Mouse (Mus musculus): ENCODE data around the gene Ccdc141. TPM values are rescaled to one million over a fixed set of nuclear protein-coding genes. Genes with fewer than 3 reads are reported as not detected.

Gene Ccdc141
- polyA plus RNA-seq, 1 experiment, result 3.8 TPM

GRCm38 (mm10) chr2:77126939-77127338 is 43.5 kb downstream of the Ccdc141 start:
- no peak overlapping the region for H3K27ac ChIP-seq (ENCODE audit: control insufficient read depth, insufficient read depth, low read length)
- no peaks in the 10 kb centered on the region for H3K4me1 ChIP-seq (replicated peaks; ENCODE audit: control insufficient read depth, insufficient read depth, low read length)
- no peaks in the 10 kb centered on the region for H3K36me3 ChIP-seq (ENCODE audit: control insufficient read depth, insufficient read depth, low read length)
- no peak overlapping the region for H3K4me3 ChIP-seq (ENCODE audit: control insufficient read depth, insufficient read depth, low read length)
- DNase-seq, result no peak
- TF ChIP-seq POLR2A (IDR thresholded peaks at IDR 0.05; ENCODE audit: control insufficient read depth, extremely low read depth, insufficient read depth, low read length, poor library complexity), result no peak
- no peak for TF ChIP-seq CTCF (IDR thresholded peaks at IDR 0.05; ENCODE audit: borderline replicate concordance, control insufficient read depth, extremely low read depth, insufficient read depth, low read length, poor library complexity)
- WGBS, result 94% methylated on average over 1 of the region's 1 CpGs
- H3K27me3 ChIP-seq (ENCODE audit: control insufficient read depth, insufficient read depth, low read length), result no peaks in the 10 kb centered on the region

GRCm38 (mm10) chr2:77118102-77118501 is 52.3 kb downstream of the Ccdc141 start:
- no peak overlapping the region for H3K27ac ChIP-seq (ENCODE audit: control insufficient read depth, insufficient read depth, low read length)
- H3K36me3 ChIP-seq (ENCODE audit: control insufficient read depth, insufficient read depth, low read length), result no peaks in the 10 kb centered on the region
- no peaks in the 10 kb centered on the region for H3K27me3 ChIP-seq (ENCODE audit: control insufficient read depth, insufficient read depth, low read length)
- TF ChIP-seq POLR2A (IDR thresholded peaks at IDR 0.05; ENCODE audit: control insufficient read depth, extremely low read depth, insufficient read depth, low read length, poor library complexity), result no peak
- DNase-seq, result no peak
- no peaks in the 10 kb centered on the region for H3K4me1 ChIP-seq (replicated peaks; ENCODE audit: control insufficient read depth, insufficient read depth, low read length)
- no peak overlapping the region for H3K4me3 ChIP-seq (ENCODE audit: control insufficient read depth, insufficient read depth, low read length)
- WGBS, result 51% methylated on average over 6 of the region's 6 CpGs

GRCm38 (mm10) chr2:77114335-77114734 is 56.1 kb downstream of the Ccdc141 start:
- Histone ChIP-seq H3K27ac (ENCODE audit: control insufficient read depth, insufficient read depth, low read length) (no peak overlapping the region), H3K4me3 (ENCODE audit: control insufficient read depth, insufficient read depth, low read length) (no peak overlapping the region), H3K36me3 (ENCODE audit: control insufficient read depth, insufficient read depth, low read length) (no peaks in the 10 kb centered on the region), H3K4me1 (replicated peaks; ENCODE audit: control insufficient read depth, insufficient read depth, low read length) (no peaks in the 10 kb centered on the region), H3K27me3 (ENCODE audit: control insufficient read depth, insufficient read depth, low read length) (no peaks in the 10 kb centered on the region)
- 94% methylated on average over 2 of the region's 2 CpGs for WGBS
- TF ChIP-seq CTCF (IDR thresholded peaks at IDR 0.05; ENCODE audit: borderline replicate concordance, control insufficient read depth, extremely low read depth, insufficient read depth, low read length, poor library complexity) (no peak), POLR2A (IDR thresholded peaks at IDR 0.05; ENCODE audit: control insufficient read depth, extremely low read depth, insufficient read depth, low read length, poor library complexity) (no peak)
- DNase-seq, result no peak

- DNase-seq, result no peak
- Histone ChIP-seq H3K27me3 (ENCODE audit: control insufficient read depth, insufficient read depth, low read length) (no peaks in the 10 kb centered on the region), H3K27ac (ENCODE audit: control insufficient read depth, insufficient read depth, low read length) (no peak overlapping the region), H3K4me1 (replicated peaks; ENCODE audit: control insufficient read depth, insufficient read depth, low read length) (no peaks in the 10 kb centered on the region), H3K36me3 (ENCODE audit: control insufficient read depth, insufficient read depth, low read length) (no peaks in the 10 kb centered on the region), H3K4me3 (ENCODE audit: control insufficient read depth, insufficient read depth, low read length) (no peak overlapping the region)
- TF ChIP-seq CTCF (IDR thresholded peaks at IDR 0.05; ENCODE audit: borderline replicate concordance, control insufficient read depth, extremely low read depth, insufficient read depth, low read length, poor library complexity), result no peak
- 90% methylated on average over 8 of the region's 8 CpGs for WGBS
Measured at GRCm38 (mm10) chr2:77113867-77114266, 56.6 kb downstream of the Ccdc141 start.

GRCm38 (mm10) chr2:77113026-77113425 is 57.4 kb downstream of the Ccdc141 start:
- 95% methylated on average over 5 of the region's 5 CpGs for WGBS
- TF ChIP-seq CTCF (IDR thresholded peaks at IDR 0.05; ENCODE audit: borderline replicate concordance, control insufficient read depth, extremely low read depth, insufficient read depth, low read length, poor library complexity), result no peak
- H3K27ac ChIP-seq (ENCODE audit: control insufficient read depth, insufficient read depth, low read length), result no peak overlapping the region

GRCm38 (mm10) chr2:77111095-77111494 is 59.3 kb downstream of the Ccdc141 start:
- Histone ChIP-seq H3K4me1 (replicated peaks; ENCODE audit: control insufficient read depth, insufficient read depth, low read length) (no peaks in the 10 kb centered on the region), H3K36me3 (ENCODE audit: control insufficient read depth, insufficient read depth, low read length) (no peaks in the 10 kb centered on the region), H3K27me3 (ENCODE audit: control insufficient read depth, insufficient read depth, low read length) (no peaks in the 10 kb centered on the region), H3K27ac (ENCODE audit: control insufficient read depth, insufficient read depth, low read length) (no peak overlapping the region), H3K4me3 (ENCODE audit: control insufficient read depth, insufficient read depth, low read length) (no peak overlapping the region)
- no peak for TF ChIP-seq POLR2A (IDR thresholded peaks at IDR 0.05; ENCODE audit: control insufficient read depth, extremely low read depth, insufficient read depth, low read length, poor library complexity)
- no peak for TF ChIP-seq CTCF (IDR thresholded peaks at IDR 0.05; ENCODE audit: borderline replicate concordance, control insufficient read depth, extremely low read depth, insufficient read depth, low read length, poor library complexity)
- no peak for DNase-seq
- 93% methylated on average over 2 of the region's 2 CpGs for WGBS

More at GRCm38 (mm10) chr2:77113026-77113425, 57.4 kb downstream of the Ccdc141 start:
- Histone ChIP-seq H3K4me3 (ENCODE audit: control insufficient read depth, insufficient read depth, low read length) (no peak overlapping the region), H3K4me1 (replicated peaks; ENCODE audit: control insufficient read depth, insufficient read depth, low read length) (no peaks in the 10 kb centered on the region), H3K36me3 (ENCODE audit: control insufficient read depth, insufficient read depth, low read length) (no peaks in the 10 kb centered on the region), H3K27me3 (ENCODE audit: control insufficient read depth, insufficient read depth, low read length) (no peaks in the 10 kb centered on the region)
- DNase-seq, result no peak

- TF ChIP-seq CTCF (IDR thresholded peaks at IDR 0.05; ENCODE audit: borderline replicate concordance, control insufficient read depth, extremely low read depth, insufficient read depth, low read length, poor library complexity) (no peak), POLR2A (IDR thresholded peaks at IDR 0.05; ENCODE audit: control insufficient read depth, extremely low read depth, insufficient read depth, low read length, poor library complexity) (no peak)
- Histone ChIP-seq H3K4me3 (ENCODE audit: control insufficient read depth, insufficient read depth, low read length) (no peak overlapping the region), H3K36me3 (ENCODE audit: control insufficient read depth, insufficient read depth, low read length) (no peaks in the 10 kb centered on the region), H3K27ac (ENCODE audit: control insufficient read depth, insufficient read depth, low read length) (no peak overlapping the region), H3K27me3 (ENCODE audit: control insufficient read depth, insufficient read depth, low read length) (no peaks in the 10 kb centered on the region), H3K4me1 (replicated peaks; ENCODE audit: control insufficient read depth, insufficient read depth, low read length) (no peaks in the 10 kb centered on the region)
- 90% methylated on average over 4 of the region's 4 CpGs for WGBS
- no peak for DNase-seq
Measured at GRCm38 (mm10) chr2:77110365-77110764, 60.1 kb downstream of the Ccdc141 start.
